Mouse (Mus musculus): ENCODE measurements around the gene Tcp10c.
"Not testable (repeated sequence)": the region's sequence is repeated elsewhere in the genome, so short reads cannot be mapped to it uniquely, and the experiment has no call there.

- not testable (repeated sequence) for TF ChIP-seq CTCF (IDR thresholded peaks at IDR 0.05; ENCODE audit: low read depth, low read length); POLR2A (IDR thresholded peaks at IDR 0.05; ENCODE audit: borderline replicate concordance, low read depth, low read length)
Observed at GRCm38 (mm10) chr17:13422638-13423037, 68.3 kb downstream of the Tcp10c start.

Measured in bone marrow macrophage, adult 2 months (primary cell).